Mouse (Mus musculus): ENCODE measurements around the gene Nudt1. TPM values are rescaled to one million over a fixed set of nuclear protein-coding genes. Genes with fewer than 3 reads are reported as not detected.

The Nudt1 gene
- polyA plus RNA-seq, 1 experiment from 2014 or later = 38.3 TPM

DNA sequence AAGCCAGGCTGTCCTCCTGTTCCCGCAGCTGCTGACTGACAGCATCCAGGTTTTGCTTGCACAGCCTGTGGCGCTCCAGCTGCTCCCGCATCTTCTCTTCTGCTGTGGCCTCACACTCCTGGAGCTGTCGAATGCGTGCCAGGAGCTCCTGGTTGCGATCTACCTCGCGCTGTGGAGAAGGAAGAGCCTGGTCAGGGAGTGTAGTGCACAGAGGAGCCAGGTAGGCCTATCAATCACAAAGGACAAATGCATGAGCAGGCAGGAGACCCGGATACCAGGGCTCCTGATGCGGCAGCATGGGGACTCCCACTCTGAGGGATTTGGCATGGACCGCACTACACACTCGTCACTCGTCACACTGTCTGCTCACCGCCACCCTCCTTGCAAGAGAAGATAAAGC, 13.9 kb upstream of the Nudt1 start:
- Histone ChIP-seq H3K27me3 (no peaks in the 10 kb centered on the region), H3K27ac (replicated peaks) (no peak overlapping the region), H3K9ac (replicated peaks) (no peak overlapping the region), H3K4me1 (no peaks in the 10 kb centered on the region), H3K4me3 (no peak overlapping the region), H3K9me3 (no peaks in the 10 kb centered on the region), H3K4me2 (replicated peaks) (no peak overlapping the region), H3K36me3 (peaks cover 93% of the 10 kb centered on the region)
- ATAC-seq (ENCODE audit: low FRiP score, low read depth) = no peak
- WGBS = 94% methylated on average over 14 of the region's 14 CpGs

- 95% methylated on average over 3 of the region's 3 CpGs for WGBS
- ATAC-seq (ENCODE audit: low FRiP score, low read depth) = no peak
- Histone ChIP-seq H3K4me3 (no peak overlapping the region), H3K9me3 (no peaks in the 10 kb centered on the region), H3K36me3 (peaks cover 36% of the 10 kb centered on the region), H3K4me1 (peaks cover 15% of the 10 kb centered on the region), H3K27ac (replicated peaks) (no peak overlapping the region), H3K9ac (replicated peaks) (no peak overlapping the region), H3K4me2 (replicated peaks) (no peak overlapping the region), H3K27me3 (no peaks in the 10 kb centered on the region)
These were observed 4.7 kb upstream of the Nudt1 start for GRCm38 (mm10) chr5:140316716-140317115.

DNA sequence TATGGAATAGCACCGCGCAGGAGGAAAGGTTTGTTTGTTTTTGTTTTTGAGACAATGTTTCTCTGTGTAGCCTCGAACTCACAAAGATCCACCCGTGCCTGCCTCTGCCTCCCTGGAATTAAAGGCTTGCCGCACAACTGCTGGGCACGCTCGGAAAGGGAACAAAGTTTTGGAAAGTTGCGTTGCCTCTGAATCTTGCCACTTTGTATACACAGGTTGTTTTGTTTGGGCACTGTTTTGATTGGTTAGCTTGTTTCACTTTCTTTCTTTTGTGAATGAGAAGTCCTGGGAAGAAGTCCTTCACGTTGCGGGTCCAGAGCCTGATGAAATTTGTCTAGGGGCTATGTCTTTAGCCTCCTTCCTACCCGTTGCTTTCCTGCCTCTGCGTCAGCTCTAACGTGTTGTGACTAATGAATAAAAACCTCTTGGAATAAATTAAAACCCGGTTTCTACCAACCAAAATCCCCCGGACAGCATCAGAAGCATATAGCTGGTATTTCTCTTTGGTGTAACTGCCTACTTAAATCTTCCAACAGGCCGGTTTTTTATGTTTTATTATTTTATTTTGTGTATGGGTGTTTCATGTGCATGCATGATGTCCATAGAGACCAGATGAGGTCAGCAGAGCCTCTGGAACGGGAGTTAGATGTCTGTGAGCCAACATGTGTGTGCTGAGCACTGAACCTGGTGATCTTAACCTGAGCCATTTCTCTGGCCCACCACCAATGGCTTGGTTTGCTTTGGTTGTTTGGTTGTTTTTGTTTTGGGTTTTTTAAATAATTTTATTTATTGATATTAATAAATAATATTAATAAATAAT, 510 bp downstream of the Nudt1 start:
- H3K27me3 ChIP-seq = no peaks in the 10 kb centered on the region
- no peak for ATAC-seq (ENCODE audit: low FRiP score, low read depth)
- H3K9ac ChIP-seq (replicated peaks) = peak overlapping the region; percentile 99
- H3K9me3 ChIP-seq = no peaks in the 10 kb centered on the region
- H3K4me3 ChIP-seq = peak overlapping the region; percentile 88
- peaks cover 10% of the 10 kb centered on the region; the same call in 1 of the 2 replicates for H3K36me3 ChIP-seq
- peak overlapping the region; percentile 73 for H3K4me2 ChIP-seq (replicated peaks)
- WGBS = 1% methylated on average over 17 of the region's 17 CpGs
- peaks cover 18% of the 10 kb centered on the region for H3K4me1 ChIP-seq
- H3K27ac ChIP-seq (replicated peaks) = peak overlapping the region; percentile 79

DNA sequence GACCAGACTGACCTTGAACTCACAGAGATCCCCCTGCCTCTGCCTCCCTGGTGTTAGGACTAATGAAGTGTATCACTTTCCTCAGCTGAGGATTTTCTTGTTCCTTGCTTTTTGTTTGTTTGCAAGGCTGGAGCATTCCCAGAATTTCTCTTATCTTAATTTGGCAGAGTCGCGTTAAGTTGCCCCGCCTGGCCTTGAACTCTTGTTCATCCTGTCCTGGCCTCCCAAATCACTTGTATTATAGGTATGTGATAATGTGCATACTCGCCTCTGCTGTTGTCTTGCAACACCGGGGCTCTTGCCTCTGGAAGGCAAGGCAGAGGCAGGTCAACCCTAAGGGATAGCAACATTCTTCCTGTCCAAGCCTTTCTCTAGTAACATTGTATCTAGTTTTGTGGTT, 2.6 kb downstream of the Nudt1 start:
- WGBS = 94% methylated on average over 5 of the region's 5 CpGs
- Histone ChIP-seq H3K4me3 (no peak overlapping the region), H3K9ac (replicated peaks) (no peak overlapping the region), H3K27me3 (no peaks in the 10 kb centered on the region), H3K4me2 (replicated peaks) (no peak overlapping the region), H3K27ac (replicated peaks) (no peak overlapping the region), H3K4me1 (peaks cover 18% of the 10 kb centered on the region), H3K36me3 (peaks cover 28% of the 10 kb centered on the region), H3K9me3 (no peaks in the 10 kb centered on the region)
- ATAC-seq (ENCODE audit: low FRiP score, low read depth) = no peak

- Histone ChIP-seq H3K4me3 (peak within 1 kb of the TSS; percentile 66), H3K36me3 (peaks cover 31% of the 10 kb centered on the region), H3K27ac (replicated peaks) (peak within 1 kb of the TSS; percentile 82), H3K9ac (replicated peaks) (peak within 1 kb of the TSS; percentile 78), H3K9me3 (no peaks in the 10 kb centered on the region), H3K4me2 (replicated peaks) (peak within 1 kb of the TSS; percentile 91), H3K4me1 (peaks cover 11% of the 10 kb centered on the region), H3K27me3 (no peaks in the 10 kb centered on the region)
- peak; percentile 77 for ATAC-seq (ENCODE audit: low FRiP score, low read depth)
- 1% methylated on average over 39 of the region's 39 CpGs for WGBS
These were observed 10.4 kb downstream of the Nudt1 start, which contains the start of gene Mrm2 for GRCm38 (mm10) chr5:140331615-140332512. Gene Mrm2, minus strand, starts transcription at chr5:140331898.

- 60% methylated on average over 4 of the region's 4 CpGs for WGBS
- H3K4me3 ChIP-seq = no peak overlapping the region
- H3K4me1 ChIP-seq = peaks cover 11% of the 10 kb centered on the region
- no peaks in the 10 kb centered on the region for H3K27me3 ChIP-seq
- no peak overlapping the region for H3K27ac ChIP-seq (replicated peaks)
- no peak for ATAC-seq (ENCODE audit: low FRiP score, low read depth)
- peak overlapping the region; percentile 91 for H3K4me2 ChIP-seq (replicated peaks)
- H3K9ac ChIP-seq (replicated peaks) = no peak overlapping the region
- peaks cover 27% of the 10 kb centered on the region for H3K36me3 ChIP-seq
- H3K9me3 ChIP-seq = no peaks in the 10 kb centered on the region
These were observed 11.1 kb downstream of the Nudt1 start for GRCm38 (mm10) chr5:140332519-140332918.

DNA sequence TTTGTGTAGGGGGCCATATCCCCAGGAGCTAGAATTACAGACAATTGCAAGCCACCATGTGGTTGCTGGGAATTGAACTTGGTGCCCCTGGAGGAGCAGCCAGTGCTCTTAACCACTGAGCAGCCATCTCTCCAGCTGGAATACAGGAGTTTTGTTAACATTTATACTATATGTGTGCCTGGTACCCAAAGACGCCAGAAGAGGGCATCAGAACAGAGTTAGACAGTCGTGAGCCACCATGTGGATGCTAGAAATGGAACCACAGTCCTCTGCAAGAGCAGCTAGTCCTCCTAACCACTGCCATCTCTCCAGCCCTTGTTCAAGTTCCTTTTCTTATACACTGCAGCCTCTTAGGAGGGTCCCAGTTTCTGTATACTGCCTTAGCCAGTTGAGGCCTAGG, 12.2 kb downstream of the Nudt1 start:
- no peaks in the 10 kb centered on the region for H3K9me3 ChIP-seq
- H3K9ac ChIP-seq (replicated peaks) = no peak overlapping the region
- H3K36me3 ChIP-seq = peaks cover 27% of the 10 kb centered on the region
- no peak for ATAC-seq (ENCODE audit: low FRiP score, low read depth)
- no peaks in the 10 kb centered on the region for H3K27me3 ChIP-seq
- peaks cover 11% of the 10 kb centered on the region for H3K4me1 ChIP-seq
- no peak overlapping the region for H3K27ac ChIP-seq (replicated peaks)
- WGBS = 23% methylated on average over 2 of the region's 2 CpGs
- no peak overlapping the region for H3K4me3 ChIP-seq
- no peak overlapping the region for H3K4me2 ChIP-seq (replicated peaks)

DNA sequence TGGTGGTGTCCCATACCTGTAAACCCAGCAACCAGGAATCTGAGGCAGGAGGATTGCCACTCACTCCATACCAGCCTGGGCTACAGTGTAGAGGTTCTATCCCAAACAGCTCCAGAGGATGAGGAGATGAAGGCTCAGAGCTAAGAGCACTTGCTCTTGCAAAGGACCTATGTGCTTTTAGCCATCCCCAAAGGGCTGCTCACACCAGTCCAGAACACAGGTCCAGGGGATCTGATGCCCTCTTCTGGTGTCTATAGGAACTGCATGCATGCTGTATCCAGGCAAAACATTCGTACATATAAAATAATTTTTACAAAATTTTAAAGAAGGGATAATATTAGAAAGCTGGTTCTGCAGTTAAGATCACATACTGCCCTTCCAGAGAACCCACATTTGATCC, 15.2 kb downstream of the Nudt1 start:
- no peaks in the 10 kb centered on the region for H3K4me1 ChIP-seq
- no peak overlapping the region for H3K27ac ChIP-seq (replicated peaks)
- H3K36me3 ChIP-seq = peaks cover 39% of the 10 kb centered on the region
- ATAC-seq (ENCODE audit: low FRiP score, low read depth) = no peak
- H3K9me3 ChIP-seq = peaks cover 2% of the 10 kb centered on the region; the same call in 1 of the 2 replicates
- H3K27me3 ChIP-seq = no peaks in the 10 kb centered on the region
- H3K4me2 ChIP-seq (replicated peaks) = no peak overlapping the region
- no peak overlapping the region for H3K4me3 ChIP-seq
- H3K9ac ChIP-seq (replicated peaks) = no peak overlapping the region
- WGBS = 85% methylated on average over 1 of the region's 1 CpGs

DNA sequence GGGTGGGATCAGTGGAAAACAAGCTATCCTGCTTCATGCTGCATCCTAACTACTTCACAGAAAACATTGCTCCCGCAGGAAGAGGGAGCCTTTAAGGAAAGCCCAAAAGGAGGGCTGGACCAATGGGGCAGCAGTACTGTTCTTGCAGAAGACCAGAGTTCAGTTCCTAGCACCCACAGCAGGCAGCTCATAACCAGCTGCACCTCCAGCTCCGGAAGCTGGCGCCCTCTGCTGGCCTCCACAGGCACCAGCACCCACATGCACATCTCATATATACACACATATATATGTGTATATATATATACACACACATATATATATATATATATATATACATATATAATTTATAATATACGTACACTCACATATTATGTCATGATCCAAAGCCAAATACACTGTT, 17.3 kb downstream of the Nudt1 start:
- no peak overlapping the region for H3K9ac ChIP-seq (replicated peaks)
- WGBS = 92% methylated on average over 4 of the region's 4 CpGs
- ATAC-seq (ENCODE audit: low FRiP score, low read depth) = no peak
- no peaks in the 10 kb centered on the region for H3K4me1 ChIP-seq
- H3K4me2 ChIP-seq (replicated peaks) = no peak overlapping the region
- no peak overlapping the region for H3K27ac ChIP-seq (replicated peaks)
- no peak overlapping the region for H3K4me3 ChIP-seq
- H3K36me3 ChIP-seq = peaks cover 46% of the 10 kb centered on the region
- H3K9me3 ChIP-seq = peaks cover 2% of the 10 kb centered on the region; the same call in 1 of the 2 replicates
- H3K27me3 ChIP-seq = no peaks in the 10 kb centered on the region

- ATAC-seq (ENCODE audit: low FRiP score, low read depth) = no peak
- no peaks in the 10 kb centered on the region for H3K4me1 ChIP-seq
- WGBS = 82% methylated on average over 3 of the region's 3 CpGs
- no peak overlapping the region for H3K9ac ChIP-seq (replicated peaks)
- no peaks in the 10 kb centered on the region for H3K27me3 ChIP-seq
- H3K27ac ChIP-seq (replicated peaks) = no peak overlapping the region
- peaks cover 57% of the 10 kb centered on the region for H3K36me3 ChIP-seq
- H3K4me3 ChIP-seq = no peak overlapping the region
- peaks cover 2% of the 10 kb centered on the region; the same call in 1 of the 2 replicates for H3K9me3 ChIP-seq
- no peak overlapping the region for H3K4me2 ChIP-seq (replicated peaks)
These were observed 18.4 kb downstream of the Nudt1 start for GRCm38 (mm10) chr5:140339836-140340235.

GRCm38 (mm10) chr5:140342880-140343279, 21.4 kb downstream of the Nudt1 start:
- Histone ChIP-seq H3K4me2 (replicated peaks) (no peak overlapping the region), H3K9ac (replicated peaks) (no peak overlapping the region), H3K9me3 (peaks cover 2% of the 10 kb centered on the region; the same call in 1 of the 2 replicates), H3K27me3 (no peaks in the 10 kb centered on the region), H3K36me3 (peaks cover 69% of the 10 kb centered on the region), H3K27ac (replicated peaks) (no peak overlapping the region), H3K4me1 (no peaks in the 10 kb centered on the region), H3K4me3 (no peak overlapping the region)
- WGBS = 88% methylated on average over 4 of the region's 4 CpGs
- ATAC-seq (ENCODE audit: low FRiP score, low read depth) = no peak

GRCm38 (mm10) chr5:140345244-140345643, 23.8 kb downstream of the Nudt1 start:
- no peaks in the 10 kb centered on the region for H3K4me1 ChIP-seq
- no peak overlapping the region for H3K4me3 ChIP-seq
- no peaks in the 10 kb centered on the region for H3K27me3 ChIP-seq
- ATAC-seq (ENCODE audit: low FRiP score, low read depth) = no peak
- no peaks in the 10 kb centered on the region for H3K9me3 ChIP-seq
- H3K27ac ChIP-seq (replicated peaks) = no peak overlapping the region
- WGBS = 96% methylated on average over 4 of the region's 4 CpGs
- H3K36me3 ChIP-seq = peaks cover 55% of the 10 kb centered on the region
- H3K4me2 ChIP-seq (replicated peaks) = no peak overlapping the region
- no peak overlapping the region for H3K9ac ChIP-seq (replicated peaks)

Measured in midbrain, embryonic 12.5 days (tissue).